ENCODE assay signal across 29 mouse cellular contexts in the genomic region with DNA sequence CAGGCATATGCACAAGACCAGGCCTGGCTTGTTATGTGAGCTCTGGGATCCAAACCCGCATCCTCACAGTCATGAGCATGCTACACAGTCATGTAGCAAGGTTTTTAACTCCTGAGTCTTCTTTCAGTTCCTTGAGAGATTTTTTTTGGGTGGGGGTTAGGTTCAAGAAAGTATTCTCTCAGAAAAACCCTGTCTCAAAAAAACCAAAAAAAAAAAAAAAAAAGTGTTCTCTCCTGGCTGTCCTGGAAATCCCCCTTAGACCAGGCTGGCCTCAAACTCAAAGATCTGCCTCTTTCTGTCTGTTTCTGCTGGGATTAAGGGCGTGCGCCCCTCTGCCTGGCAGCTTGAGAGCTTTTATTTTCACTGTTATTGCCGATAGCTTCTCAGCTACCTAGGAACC. TPM values are rescaled to one million over a fixed set of nuclear protein-coding genes. Genes with fewer than 3 reads are reported as not detected.
"Had no signal": no experiment of that assay in that cellular context is flagged by ENCODE, and none has a peak within 500 bp of the region (broad histone marks: within the 10 kb centered on the region; RNA-seq: fewer than 3 reads in every experiment).

No protein-coding gene starts in this region.

- H3K4me3 ChIP-seq: embryonic facial prominence, embryonic 10.5 days; embryonic facial prominence, embryonic 12.5 days; embryonic facial prominence, embryonic 13.5 days; embryonic facial prominence, embryonic 15.5 days; erythroblast, embryonic 14.5 days; forebrain, embryonic 10.5 days; forebrain, embryonic 12.5 days; forebrain, embryonic 13.5 days; forebrain, embryonic 15.5 days; gastrocnemius, adult 2 months had no signal

- DNase-seq: cerebellum, adult 8-10 months; cerebellum, adult 9-10 months; cerebellum, adult 9-11 months; cerebellum, postnatal 10 days; cerebellum, postnatal 14 days; cerebellum, postnatal 25 days; cerebellum, postnatal 36 days; embryo, embryonic 11 days; forebrain, postnatal 0 days; gastrocnemius, adult 2 months; gastrocnemius, postnatal 10 days; gastrocnemius, postnatal 14 days; gastrocnemius, postnatal 25 days; gastrocnemius, postnatal 36 days; heart, adult 11 months; heart, adult 18-20 months had no signal

- H3K36me3 ChIP-seq: embryonic facial prominence, embryonic 10.5 days; embryonic facial prominence, embryonic 12.5 days; embryonic facial prominence, embryonic 13.5 days; embryonic facial prominence, embryonic 15.5 days; forebrain, embryonic 10.5 days; forebrain, embryonic 12.5 days; forebrain, embryonic 15.5 days had no signal

- H3K9ac ChIP-seq: embryonic facial prominence, embryonic 12.5 days; embryonic facial prominence, embryonic 13.5 days; embryonic facial prominence, embryonic 15.5 days; forebrain, embryonic 12.5 days; forebrain, embryonic 13.5 days; forebrain, embryonic 15.5 days had no signal

- H3K4me2 ChIP-seq: embryonic facial prominence, embryonic 12.5 days; embryonic facial prominence, embryonic 13.5 days; embryonic facial prominence, embryonic 15.5 days; forebrain, embryonic 12.5 days; forebrain, embryonic 13.5 days; forebrain, embryonic 15.5 days had no signal

- H3K9me3 ChIP-seq: embryonic facial prominence, embryonic 10.5 days; embryonic facial prominence, embryonic 12.5 days; embryonic facial prominence, embryonic 13.5 days; embryonic facial prominence, embryonic 15.5 days; forebrain, embryonic 10.5 days; forebrain, embryonic 12.5 days; forebrain, embryonic 13.5 days; forebrain, embryonic 15.5 days had no signal

- H3K27ac ChIP-seq: embryonic facial prominence, embryonic 10.5 days; embryonic facial prominence, embryonic 12.5 days; embryonic facial prominence, embryonic 13.5 days; embryonic facial prominence, embryonic 15.5 days; forebrain, embryonic 10.5 days; forebrain, embryonic 12.5 days; forebrain, embryonic 13.5 days; forebrain, embryonic 15.5 days; gastrocnemius, adult 2 months had no signal

- H3K4me1 ChIP-seq: embryonic facial prominence, embryonic 10.5 days; embryonic facial prominence, embryonic 12.5 days; embryonic facial prominence, embryonic 13.5 days; embryonic facial prominence, embryonic 15.5 days; forebrain, embryonic 10.5 days; forebrain, embryonic 12.5 days; forebrain, embryonic 13.5 days; forebrain, embryonic 15.5 days had no signal

- ATAC-seq: forebrain, embryonic 13.5 days; forebrain, embryonic 14.5 days; forebrain, embryonic 15.5 days; forebrain, embryonic 16.5 days; forebrain, postnatal 0 days had no signal

RNA-seq across cellular contexts. Expression of a gene that starts 5.5 kb away (rescaled TPM):
- total RNA-seq: common myeloid progenitor, adult 5-6 weeks; granulocyte monocyte progenitor cell, adult 5-6 weeks had no signal
- polyA plus RNA-seq: erythroblast, embryonic 14.5 days had no signal

RNA-seq across cellular contexts. Expression of a gene that starts 15.5 kb away (rescaled TPM):
- total RNA-seq: common myeloid progenitor, adult 5-6 weeks; granulocyte monocyte progenitor cell, adult 5-6 weeks had no signal
